15 mouse cellular contexts compared by ENCODE assay signal in genomic region chr10:89737092-89737491, GRCm38 (mm10).
"Had no signal": no experiment of that assay in that cellular context is flagged by ENCODE, and none has a peak within 500 bp of the region (broad histone marks: within the 10 kb centered on the region; RNA-seq: fewer than 3 reads in every experiment).

No protein-coding gene starts in this region.

- H3K9ac ChIP-seq: limb, embryonic 15.5 days; liver, embryonic 12.5 days; lung, embryonic 15.5 days; midbrain, embryonic 12.5 days; neural tube, embryonic 13.5 days had no signal

- H3K4me3 ChIP-seq: limb, embryonic 15.5 days; liver, embryonic 12.5 days; lung, embryonic 15.5 days; megakaryocyte, embryonic 14.5 days; midbrain, embryonic 12.5 days; neural tube, embryonic 13.5 days had no signal

- H3K27me3 ChIP-seq: limb, embryonic 15.5 days; liver, embryonic 12.5 days; lung, embryonic 15.5 days; megakaryocyte, embryonic 14.5 days; midbrain, embryonic 12.5 days had no signal

- H3K27ac ChIP-seq: limb, embryonic 15.5 days; liver, embryonic 12.5 days; lung, embryonic 15.5 days; midbrain, embryonic 12.5 days; neural tube, embryonic 13.5 days had no signal

- H3K36me3 ChIP-seq: limb, embryonic 15.5 days; liver, embryonic 12.5 days; lung, embryonic 15.5 days; midbrain, embryonic 12.5 days; neural tube, embryonic 13.5 days had no signal

- DNase-seq: kidney, adult 18-20 months; kidney, postnatal 14 days; layer of hippocampus, adult 9-11 months; layer of hippocampus, postnatal 36 days; lung, postnatal 4 days; retina, postnatal 1 day; right cerebral cortex, postnatal 4 days; spleen, adult 18-20 months; thymus, postnatal 36 days had no signal

- ATAC-seq: liver, embryonic 12.5 days had no signal

- H3K4me2 ChIP-seq: limb, embryonic 15.5 days; liver, embryonic 12.5 days; lung, embryonic 15.5 days; midbrain, embryonic 12.5 days; neural tube, embryonic 13.5 days had no signal

- H3K9me3 ChIP-seq: limb, embryonic 15.5 days; liver, embryonic 12.5 days; lung, embryonic 15.5 days; megakaryocyte, embryonic 14.5 days; midbrain, embryonic 12.5 days; neural tube, embryonic 13.5 days had no signal
